Mouse (Mus musculus) MEL (cell line): ENCODE data around the gene Depdc5.

Experiments
- CTCF ChIP-seq, 3 experiments: IDR thresholded peaks in 2 of 3; conservative IDR thresholded peaks in 1 of 3; 2 replicates each; pipeline ENCODE4 v1.5.1; 2011 to 2012; ENCODE audit warnings: low read length in 3 of 3, low read depth in 2 of 3, mild to moderate bottlenecking in 2 of 3, improper control_type of control experiment in 1 of 3, inconsistent platforms in 1 of 3, mixed read lengths in 1 of 3, moderate library complexity in 1 of 3; ENCODE audit not compliant: control insufficient read depth in 1 of 3, insufficient read depth in 1 of 3, poor library complexity in 1 of 3, severe bottlenecking in 1 of 3
- ELF1 ChIP-seq: IDR thresholded peaks from 2 replicates; pipeline ENCODE4 v1.6.1; 2014; ENCODE audit warnings: low read depth, mild to moderate bottlenecking, inconsistent platforms, low read length, improper control_type of control experiment, moderate library complexity
- GABPA ChIP-seq: IDR thresholded peaks from 2 replicates; pipeline ENCODE4 v1.6.1; 2012; ENCODE audit warnings: low read depth, mild to moderate bottlenecking, inconsistent platforms, low read length, improper control_type of control experiment, moderate library complexity
- POLR2AphosphoS2 ChIP-seq: IDR thresholded peaks from 2 replicates; pipeline ENCODE4 v1.6.1; 2011; ENCODE audit warnings: low read length, improper control_type of control experiment
- RAD21 ChIP-seq: IDR thresholded peaks from 2 replicates; pipeline ENCODE4 v1.6.1; 2011; ENCODE audit warnings: mild to moderate bottlenecking, low read depth, low read length, improper control_type of control experiment
- RCOR1 ChIP-seq: IDR thresholded peaks from 2 replicates; pipeline ENCODE4 v1.6.1; 2012; ENCODE audit warnings: low read depth, mild to moderate bottlenecking, inconsistent platforms, low read length, improper control_type of control experiment
- TBP ChIP-seq: IDR thresholded peaks from 2 replicates; pipeline ENCODE4 v1.8.0; 2011; ENCODE audit warnings: low read depth, low read length, improper control_type of control experiment
- ZKSCAN1 ChIP-seq: IDR thresholded peaks from 2 replicates; pipeline ENCODE4 v1.6.1; 2012; ENCODE audit warnings: low read depth, mild to moderate bottlenecking, inconsistent platforms, low read length, improper control_type of control experiment, moderate library complexity
- ZMIZ1 ChIP-seq: IDR thresholded peaks from 2 replicates; pipeline ENCODE4 v1.6.1; 2012; ENCODE audit warnings: low read depth, mild to moderate bottlenecking, inconsistent platforms, low read length, improper control_type of control experiment, moderate library complexity

GRCm38 (mm10) chr5:33015579-33015978 lies 152.1 kb downstream of the Depdc5 start:
- TF ChIP-seq RCOR1, result no peak
- TF ChIP-seq ELF1, result no peak
- TF ChIP-seq ZKSCAN1, result no peak
- no peak for TF ChIP-seq RAD21
- no peak for TF ChIP-seq CTCF (IDR thresholded peaks at IDR 0.05 in 2 of 3, conservative IDR thresholded peaks at IDR 0.05 in 1 of 3; ENCODE audit: control insufficient read depth in 1 of 3, insufficient read depth in 1 of 3, low read depth in 2 of 3, low read length in 3 of 3, poor library complexity in 1 of 3, severe bottlenecking in 1 of 3)
- no peak for TF ChIP-seq TBP
- TF ChIP-seq GABPA, result no peak
- no peak for TF ChIP-seq ZMIZ1
- TF ChIP-seq POLR2AphosphoS2, result no peak
